ENCODE assay signal across 8 mouse cellular contexts in the genomic region with DNA sequence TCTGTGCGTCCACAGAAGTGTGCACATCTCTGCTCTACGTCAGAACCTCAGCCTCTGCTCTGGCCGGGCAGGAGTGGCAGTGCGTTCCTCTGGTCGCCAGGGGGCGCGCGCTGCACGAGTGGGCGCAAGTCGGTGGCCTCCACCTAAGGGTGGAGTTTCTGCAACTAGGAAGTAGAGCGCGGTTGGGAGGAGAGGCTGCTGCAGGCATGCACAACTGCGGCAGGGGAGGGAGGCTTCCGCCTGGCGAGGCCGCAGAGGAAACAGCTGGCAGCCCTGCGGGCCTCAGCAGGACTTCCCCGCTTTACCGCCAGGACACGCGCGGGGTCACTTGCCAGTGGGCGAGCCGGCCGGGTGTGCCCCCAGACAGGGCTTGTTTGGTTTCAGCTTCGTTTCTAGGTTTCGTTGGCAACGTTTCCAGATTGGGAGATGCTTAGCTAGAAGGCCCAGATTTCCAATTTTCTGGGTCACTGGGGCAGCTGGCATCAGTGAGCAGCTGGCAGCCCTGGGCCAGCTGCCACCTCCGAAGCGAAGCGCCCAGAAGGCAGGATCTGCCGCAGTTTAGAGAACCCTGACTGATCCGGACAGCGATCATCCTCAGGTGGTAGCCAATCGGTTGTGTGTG. TPM values are rescaled to one million over a fixed set of nuclear protein-coding genes. Genes with fewer than 3 reads are reported as not detected.
DNase-seq lines count a peak whose midpoint lies in the region; ATAC-seq and TF ChIP-seq lines count a peak whose summit lies in the region.

No protein-coding gene starts in this region.

- H3K27ac ChIP-seq in gastrocnemius, adult 2 months: peak overlapping the region; percentile 84
- H3K27ac ChIP-seq in hindbrain, postnatal 0 days: peak overlapping the region; percentile 74
- peak overlapping the region; percentile 75 for H3K27ac ChIP-seq in left cerebral cortex, adult 2 months
- H3K27ac ChIP-seq in macrophage: peak overlapping the region; percentile 84

- ATAC-seq in activated CD4-positive, CD25-positive, alpha-beta regulatory T cell, adult 4 months: peak; percentile 84
- peak; percentile 94 for ATAC-seq in common myeloid progenitor, adult 5-6 weeks (replicated peaks; ENCODE audit: low read depth, poor library complexity, severe bottlenecking)
- ATAC-seq in hindbrain, postnatal 0 days: peak; percentile 92

- H3K4me2 ChIP-seq in hindbrain, postnatal 0 days (ENCODE audit: low read depth, low read length): peak overlapping the region; percentile 65

- H3K36me3 ChIP-seq in hindbrain, postnatal 0 days (ENCODE audit: insufficient read depth, low read length): peaks cover 3% of the 10 kb centered on the region; the same call in 1 of the 2 replicates
- H3K36me3 ChIP-seq in macrophage (ENCODE audit: inconsistent target): peaks cover 7% of the 10 kb centered on the region; the same call in 1 of the 2 replicates

- H3K4me1 ChIP-seq in hindbrain, postnatal 0 days (ENCODE audit: insufficient read depth, low read length): peaks cover 3% of the 10 kb centered on the region; the same call in 1 of the 2 replicates

- peak overlapping the region; percentile 54 for H3K9ac ChIP-seq in hindbrain, postnatal 0 days (replicated peaks; ENCODE audit: low read length)

- TF ChIP-seq CTCF in gastrocnemius, adult 2 months (IDR thresholded peaks at IDR 0.05): no peak; the same call in none of the 2 replicates
- TF ChIP-seq CTCF in hindbrain, postnatal 0 days (IDR thresholded peaks at IDR 0.05; ENCODE audit: low read depth): peak; percentile 99
- peak; percentile 99 for TF ChIP-seq CTCF in left cerebral cortex, adult 2 months (IDR thresholded peaks at IDR 0.05)

- peak overlapping the region; percentile 86 for H3K4me3 ChIP-seq in gastrocnemius, adult 2 months
- H3K4me3 ChIP-seq in hindbrain, postnatal 0 days (ENCODE audit: low read length): peak overlapping the region; percentile 40
- peak overlapping the region; percentile 62 for H3K4me3 ChIP-seq in left cerebral cortex, adult 2 months
- H3K4me3 ChIP-seq in macrophage (ENCODE audit: inconsistent target): peak overlapping the region; percentile 34

- peaks cover 35% of the 10 kb centered on the region; the same call in 1 of the 2 replicates for H3K79me2 ChIP-seq in macrophage (ENCODE audit: inconsistent target)

- peak; percentile 94 for DNase-seq in gastrocnemius, adult 2 months
- DNase-seq in hindbrain, postnatal 0 days (ENCODE audit: low spot score): peak; percentile 93
- peak; percentile 91 to 94 for DNase-seq in left cerebral cortex, adult 2 months (ENCODE audit: extremely low spot score in 1 of 2, low spot score in 2 of 2)
- DNase-seq in retina, postnatal 7 days (ENCODE audit: low read depth, low spot score): peak; percentile 83
- DNase-seq in urinary bladder, adult 18-20 months (ENCODE audit: low spot score in 2 of 2): peak; percentile 90 to 93

- intact Hi-C loops in gastrocnemius, adult 2 months (cut with DNase I): loop anchor here (5.0 kb wide), 2 partner anchors 44 to 64 kb away; no protein-coding TSS in a partner anchor
- intact Hi-C loops in left cerebral cortex, adult 2 months (cut with DNase I): no loop called here

- 2% methylated on average over 36 of the region's 36 CpGs for WGBS in hindbrain, postnatal 0 days
- 2% methylated on average over 32 of the region's 36 CpGs for WGBS in macrophage (ENCODE audit: missing documents)

- H3K27me3 ChIP-seq in hindbrain, postnatal 0 days (ENCODE audit: insufficient read depth, low read length): no peaks in the 10 kb centered on the region

- no peaks in the 10 kb centered on the region for H3K9me3 ChIP-seq in hindbrain, postnatal 0 days (ENCODE audit: low read length)

RNA-seq across cellular contexts. Expression of a gene that starts 22.1 kb away (rescaled TPM):
- polyA plus RNA-seq in activated CD4-positive, CD25-positive, alpha-beta regulatory T cell, adult 4 months (2017; shearing (Covaris generic)): 10 to 100 TPM; 77.1 to 88.5 TPM
- 44.6 and 48.3 TPM in 2 replicates for total RNA-seq in common myeloid progenitor, adult 5-6 weeks (2017)
- 1 to 10 TPM; 7.3 to 7.9 TPM for total RNA-seq in gastrocnemius, adult 2 months (2021)
- total RNA-seq in hindbrain, postnatal 0 days (2014; rRNA removed): 15.2 and 17.9 TPM in 2 replicates
- 23.9 and 24.8 TPM in 2 replicates for polyA plus RNA-seq in hindbrain, postnatal 0 days (2015; fragmentation: Nextera tagmentation; extraction: Ambion mirVana)
- 10 to 100 TPM; 19.8 to 22.4 TPM for total RNA-seq in left cerebral cortex, adult 2 months (2021)
- total RNA-seq in macrophage (2018; cell fraction: chromatin; rRNA removed): 10 to 100 TPM in 25 of 26 experiments, 1 to 10 TPM in 1; 9.5 to 94.2 (median 29.7) TPM
- 100 to 1,000 TPM in 12 of 26 experiments, 10 to 100 TPM in 14; 60.7 to 138 (median 99.6) TPM for total RNA-seq in macrophage (2018; cell fraction: cytosol; rRNA removed)
- total RNA-seq in macrophage (2018; cell fraction: nucleus; rRNA removed): 100 to 1,000 TPM in 10 of 26 experiments, 10 to 100 TPM in 16; 54.2 to 141 (median 94.4) TPM
- polyA plus RNA-seq in macrophage (2018): 61.4 to 121 TPM (median 79.5 TPM) in 3 replicates

RNA-seq across cellular contexts. Expression of a gene that starts 28.7 kb away (rescaled TPM):
- polyA plus RNA-seq in activated CD4-positive, CD25-positive, alpha-beta regulatory T cell, adult 4 months (2017; shearing (Covaris generic)): 100 to 1,000 TPM in 1 of 2 experiments, 10 to 100 TPM in 1; 90.6 to 114 TPM
- 433 and 511 TPM in 2 replicates for total RNA-seq in common myeloid progenitor, adult 5-6 weeks (2017)
- 1 to 10 TPM; 3.9 to 5.5 TPM for total RNA-seq in gastrocnemius, adult 2 months (2021)
- 14.3 and 21.1 TPM in 2 replicates for total RNA-seq in hindbrain, postnatal 0 days (2014; rRNA removed)
- polyA plus RNA-seq in hindbrain, postnatal 0 days (2015; fragmentation: Nextera tagmentation; extraction: Ambion mirVana): 10.2 and 11.8 TPM in 2 replicates
- 1 to 10 TPM; 3.7 to 4.8 TPM for total RNA-seq in left cerebral cortex, adult 2 months (2021)
- total RNA-seq in macrophage (2018; cell fraction: chromatin; rRNA removed): 10 to 100 TPM; 17.7 to 97.1 (median 67.8) TPM
- 100 to 1,000 TPM in 9 of 26 experiments, 10 to 100 TPM in 17; 58.3 to 114 (median 93.6) TPM for total RNA-seq in macrophage (2018; cell fraction: cytosol; rRNA removed)
- total RNA-seq in macrophage (2018; cell fraction: nucleus; rRNA removed): 100 to 1,000 TPM in 1 of 26 experiments, 10 to 100 TPM in 25; 36.9 to 101 (median 68.6) TPM
- polyA plus RNA-seq in macrophage (2018): 47.8 to 121 TPM (median 101 TPM) in 3 replicates

Comparison
In these comparisons a context has a peak if more than half of its experiments do, and no peak if none do; other contexts are left out.
1. Peak in every context shown above with its lines: DNase-seq, ATAC-seq, H3K4me3 ChIP-seq and H3K27ac ChIP-seq.
2. H3K4me3 ChIP-seq: peak in every context shown above with its lines; median percentile 86 in gastrocnemius, adult 2 months; 62 in left cerebral cortex, adult 2 months; 40 in hindbrain, postnatal 0 days; 34 in macrophage.
3. RNA of a gene that starts 28.7 kb away (total RNA-seq): 433 to 511 TPM in common myeloid progenitor, adult 5-6 weeks; 14.3 to 21.1 TPM in hindbrain, postnatal 0 days, 3.9 to 5.5 TPM in gastrocnemius, adult 2 months and 3.7 to 4.8 TPM in left cerebral cortex, adult 2 months; every median in the first group is over 10 times any median in the second.